ENCODE assay signal across 27 mouse cellular contexts in the genomic region with DNA sequence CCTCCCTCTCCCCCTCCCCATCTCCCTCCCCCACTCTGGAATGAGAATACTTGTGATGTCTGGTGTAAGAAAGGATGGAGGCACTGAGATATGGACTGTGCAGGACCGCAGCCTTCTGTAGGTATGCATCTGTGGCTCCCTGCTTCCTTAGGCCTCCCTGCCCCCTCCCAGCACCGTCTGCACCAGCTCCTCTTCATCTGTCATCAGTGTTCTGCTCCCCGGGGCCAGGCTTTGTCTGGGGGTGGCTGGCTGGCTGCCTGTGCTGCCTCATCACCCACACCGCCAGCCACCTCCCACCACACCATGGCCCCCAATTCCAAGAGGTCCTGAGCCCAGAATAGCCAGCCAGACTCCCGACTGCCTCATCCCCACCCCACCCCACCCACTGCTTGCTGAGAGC. TPM values are rescaled to one million over a fixed set of nuclear protein-coding genes. Genes with fewer than 3 reads are reported as not detected.
A peak's percentile ranks its signal among the peaks of the same experiment; 100 is the strongest.
DNase-seq lines count a peak whose midpoint lies in the region; TF ChIP-seq lines count a peak whose summit lies in the region.
"Had no signal": no experiment of that assay in that cellular context is flagged by ENCODE, and none has a peak within 500 bp of the region (broad histone marks: within the 10 kb centered on the region; RNA-seq: fewer than 3 reads in every experiment).

No protein-coding gene starts in this region.

- no peak for TF ChIP-seq POLR2A in myocyte (IDR thresholded peaks at IDR 0.05; ENCODE audit: insufficient read length, low read depth)

- DNase-seq in heart, adult 11 months, result peak; percentile 77
- no peak for DNase-seq in heart, adult 8-10 months (ENCODE audit: low spot score)
- peak; percentile 44 for DNase-seq in layer of hippocampus, adult 11-12 months (ENCODE audit: low spot score)
- DNase-seq in layer of hippocampus, adult 8-10 months (ENCODE audit: low spot score in 2 of 2), result peak; percentile 20 to 22
- no peak for DNase-seq in cerebellum, postnatal 14 days
- DNase-seq in cerebellum, adult 11-12 months, result no peak
- DNase-seq: adrenal gland, postnatal 14 days; cerebellum, adult 18-20 months; kidney, adult 18-20 months; kidney, postnatal 36 days; lung, postnatal 4 days; thymus, adult 18-20 months; thymus, postnatal 36 days had no signal

- no peak overlapping the region for H3K4me3 ChIP-seq in myocyte
- H3K4me3 ChIP-seq: forebrain, embryonic 13.5 days; heart, embryonic 10.5 days; heart, embryonic 15.5 days; limb, embryonic 12.5 days; megakaryocyte, embryonic 14.5 days; midbrain, embryonic 12.5 days had no signal

- no peak overlapping the region for H3ac ChIP-seq in myocyte (ENCODE audit: control insufficient read depth, insufficient read length)

- H3K27me3 ChIP-seq in myocyte (ENCODE audit: control insufficient read depth, insufficient read depth, insufficient read length), result no peaks in the 10 kb centered on the region
- H3K27me3 ChIP-seq: midbrain, embryonic 12.5 days had no signal

- no peaks in the 10 kb centered on the region for H3K79me2 ChIP-seq in myocyte (ENCODE audit: control insufficient read depth, insufficient read depth)

- H3K4me2 ChIP-seq in myocyte (ENCODE audit: low read depth), result no peak overlapping the region
- H3K4me2 ChIP-seq: forebrain, embryonic 13.5 days; heart, embryonic 15.5 days; limb, embryonic 12.5 days; liver, embryonic 11.5 days; midbrain, embryonic 12.5 days had no signal

- H3K36me3 ChIP-seq in myocyte (ENCODE audit: control insufficient read depth, insufficient read depth), result no peaks in the 10 kb centered on the region
- H3K36me3 ChIP-seq: heart, embryonic 10.5 days; heart, embryonic 15.5 days; limb, embryonic 12.5 days; midbrain, embryonic 12.5 days had no signal

TF ChIP-seq in myocyte, 11 proteins besides CTCF, POLR2A, EP300 and RAD21:
- TF ChIP-seq MYOD1 (IDR thresholded peaks at IDR 0.05; ENCODE audit: control insufficient read depth in 1 of 3, insufficient read length in 2 of 3, low read depth in 2 of 3), result peak; percentile 8 to 95 (median 81)
- TF ChIP-seq SRF (IDR thresholded peaks at IDR 0.05; ENCODE audit: control insufficient read depth, insufficient read length, low read depth), result no peak
- no peak for TF ChIP-seq REST (IDR thresholded peaks at IDR 0.05; ENCODE audit: insufficient read depth, insufficient read length)
- TF ChIP-seq USF1 (IDR thresholded peaks at IDR 0.05; ENCODE audit: low read depth), result no peak
- peak; percentile 49 for TF ChIP-seq TCF12 (IDR thresholded peaks at IDR 0.05; ENCODE audit: insufficient read depth, poor library complexity, severe bottlenecking)
- TF ChIP-seq MYOG (IDR thresholded peaks at IDR 0.05; ENCODE audit: control insufficient read depth in 1 of 3, insufficient read depth in 1 of 3, insufficient read length in 2 of 3, low read depth in 2 of 3), result peak in 2 of 3 experiments; percentile 56 to 83
- TF ChIP-seq POLR2AphosphoS2 (IDR thresholded peaks at IDR 0.05; ENCODE audit: insufficient read length, low read depth), result no peak

RNA-seq across cellular contexts. Expression of a gene that starts 12.1 kb away (rescaled TPM):
- total RNA-seq in heart, adult 8-10 months (2022), result under 1 TPM in 3 of 4 experiments, not detected in 1; 0.12 to 0.16 (median 0.14) TPM
- total RNA-seq in layer of hippocampus, adult 8-10 months (2022), result under 1 TPM in 1 of 4 experiments, not detected in 3; 0.24 TPM
- polyA plus RNA-seq in myocyte (2012; fragmentation: generic; extraction: Trizol), result 396 TPM
- total RNA-seq: adrenal gland, postnatal 14 days; heart, postnatal 25 days; left cerebral cortex, postnatal 14 days had no signal
- polyA plus RNA-seq: CD4-positive, CD25-positive, alpha-beta regulatory T cell, adult 4 months; forebrain, embryonic 13.5 days; gonadal fat pad, adult 2 months; intestine, embryonic 14.5 days; midbrain, embryonic 12.5 days had no signal

RNA-seq across cellular contexts. Expression of a gene that starts 32.1 kb away (rescaled TPM):
- under 1 TPM; 0.28 to 0.69 (median 0.39) TPM for total RNA-seq in heart, adult 8-10 months (2022)
- total RNA-seq in layer of hippocampus, adult 8-10 months (2022), result 100 to 1,000 TPM; 103 to 134 (median 116) TPM
- 0.07 TPM for polyA plus RNA-seq in myocyte (2012; fragmentation: generic; extraction: Trizol)
- polyA plus RNA-seq: heart, embryonic 15.5 days; kidney, embryonic 16.5 days had no signal

Comparison
In these comparisons a context has a peak if more than half of its experiments do, and no peak if none do; other contexts are left out.
1. DNase-seq: peak in heart, adult 11 months (single experiment), layer of hippocampus, adult 11-12 months (single experiment) and layer of hippocampus, adult 8-10 months (2 of 2); none in heart, adult 8-10 months (single experiment), cerebellum, postnatal 14 days (0 of 2) and cerebellum, adult 11-12 months (single experiment).
2. RNA of a gene that starts 32.1 kb away (total RNA-seq): 103 to 134 TPM in layer of hippocampus, adult 8-10 months; 0.28 to 0.69 TPM in heart, adult 8-10 months; every median in the first group is over 10 times any median in the second.